In the genomic region with DNA sequence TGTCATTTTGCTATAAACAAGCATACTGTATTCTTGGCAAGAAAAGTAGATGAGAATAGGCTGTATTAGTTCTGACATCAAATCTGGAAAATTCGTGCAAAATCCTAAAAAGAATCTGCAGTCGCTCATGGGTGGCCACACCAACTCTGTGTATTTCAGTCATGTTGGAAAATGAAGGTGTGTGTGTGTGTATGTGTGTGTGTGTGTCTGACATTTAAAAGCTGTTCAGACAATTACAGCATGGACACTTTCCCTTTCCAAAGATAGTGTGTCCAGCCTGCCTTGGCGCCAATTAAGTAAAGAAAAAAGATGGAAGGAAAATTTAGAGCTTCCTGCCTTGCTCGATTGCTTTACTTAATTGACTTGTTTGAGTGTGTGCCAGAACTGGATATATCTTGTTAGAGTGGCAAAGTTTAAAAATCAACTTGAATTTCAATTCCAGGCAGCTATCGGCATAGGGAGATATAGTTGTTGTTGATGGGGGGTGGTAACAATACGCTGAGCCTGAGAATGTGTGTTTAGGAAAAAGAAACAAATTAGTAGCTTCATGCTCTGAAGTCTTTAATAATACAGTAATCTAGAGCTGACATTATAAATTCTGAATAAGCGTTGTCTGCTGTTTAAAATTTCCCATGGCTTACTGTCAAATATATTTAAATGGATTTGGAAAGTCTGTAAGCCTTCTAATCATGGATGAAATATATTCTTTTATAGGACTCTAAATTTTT, we compare ENCODE assay signal across 21 mouse cellular contexts.
A peak's percentile ranks its signal among the peaks of the same experiment; 100 is the strongest.
DNase-seq lines count a peak whose midpoint lies in the region; ATAC-seq and TF ChIP-seq lines count a peak whose summit lies in the region.
"Had no signal": no experiment of that assay in that cellular context is flagged by ENCODE, and none has a peak within 500 bp of the region (broad histone marks: within the 10 kb centered on the region; RNA-seq: fewer than 3 reads in every experiment).

No protein-coding gene starts in this region.

- no peak for TF ChIP-seq EP300 in lung, postnatal 0 days (IDR thresholded peaks at IDR 0.05)

- H3K27me3 ChIP-seq in forebrain, embryonic 14.5 days (replicated peaks; ENCODE audit: control insufficient read depth, insufficient read depth, low read length) = no peaks in the 10 kb centered on the region
- no peaks in the 10 kb centered on the region for H3K27me3 ChIP-seq in forebrain, embryonic 12.5 days
- no peaks in the 10 kb centered on the region for H3K27me3 ChIP-seq in kidney, postnatal 0 days (ENCODE audit: insufficient read depth, low read length)
- no peaks in the 10 kb centered on the region for H3K27me3 ChIP-seq in lung, embryonic 16.5 days (ENCODE audit: control insufficient read depth, insufficient read depth, low read depth, low read length)
- no peaks in the 10 kb centered on the region for H3K27me3 ChIP-seq in lung, postnatal 0 days (replicated peaks; ENCODE audit: insufficient read depth, low read length)
- H3K27me3 ChIP-seq: hindbrain, embryonic 13.5 days had no signal

- no peak overlapping the region for H3K9ac ChIP-seq in forebrain, embryonic 14.5 days (ENCODE audit: low read length)
- H3K9ac ChIP-seq in forebrain, embryonic 12.5 days = no peak overlapping the region
- H3K9ac ChIP-seq in kidney, postnatal 0 days (ENCODE audit: low read depth, low read length) = no peak overlapping the region
- H3K9ac ChIP-seq in lung, embryonic 16.5 days (ENCODE audit: low read length) = no peak overlapping the region
- no peak overlapping the region for H3K9ac ChIP-seq in lung, postnatal 0 days (replicated peaks; ENCODE audit: low read depth)
- H3K9ac ChIP-seq: hindbrain, embryonic 13.5 days had no signal

- H3K4me1 ChIP-seq in forebrain, embryonic 14.5 days (ENCODE audit: control insufficient read depth, insufficient read depth, low read length) = peaks cover 18% of the 10 kb centered on the region
- H3K4me1 ChIP-seq in forebrain, embryonic 12.5 days = peaks cover 19% of the 10 kb centered on the region
- H3K4me1 ChIP-seq in kidney, postnatal 0 days (replicated peaks; ENCODE audit: insufficient read depth, low read length) = no peaks in the 10 kb centered on the region
- peaks cover 3% of the 10 kb centered on the region; the same call in 1 of the 2 replicates for H3K4me1 ChIP-seq in lung, embryonic 16.5 days (replicated peaks; ENCODE audit: control insufficient read depth, insufficient read depth, low read length)
- no peaks in the 10 kb centered on the region for H3K4me1 ChIP-seq in lung, postnatal 0 days (ENCODE audit: insufficient read depth, low read depth, low read length)
- H3K4me1 ChIP-seq: heart, embryonic 10.5 days had no signal

- H3K27ac ChIP-seq in forebrain, embryonic 14.5 days (ENCODE audit: low read depth, low read length) = no peak overlapping the region
- H3K27ac ChIP-seq in forebrain, embryonic 12.5 days = no peak overlapping the region
- no peak overlapping the region for H3K27ac ChIP-seq in kidney, postnatal 0 days
- H3K27ac ChIP-seq in lung, embryonic 16.5 days (ENCODE audit: low read length) = no peak overlapping the region
- H3K27ac ChIP-seq in lung, postnatal 0 days (ENCODE audit: low read length) = no peak overlapping the region
- H3K27ac ChIP-seq: heart, embryonic 10.5 days; hindbrain, embryonic 13.5 days; left cerebral cortex, adult 2 months; limb, embryonic 10.5 days; macrophage; midbrain, embryonic 10.5 days had no signal

- TF ChIP-seq CTCF in kidney, postnatal 0 days (IDR thresholded peaks at IDR 0.05; ENCODE audit: low read depth) = no peak
- TF ChIP-seq CTCF in lung, postnatal 0 days (IDR thresholded peaks at IDR 0.05) = no peak

- no peaks in the 10 kb centered on the region for H3K9me3 ChIP-seq in forebrain, embryonic 14.5 days (replicated peaks; ENCODE audit: control insufficient read depth, low read length)
- H3K9me3 ChIP-seq in forebrain, embryonic 12.5 days = no peaks in the 10 kb centered on the region
- H3K9me3 ChIP-seq in kidney, postnatal 0 days (replicated peaks; ENCODE audit: low read length) = no peaks in the 10 kb centered on the region
- H3K9me3 ChIP-seq in lung, embryonic 16.5 days (ENCODE audit: control insufficient read depth, low read length) = no peaks in the 10 kb centered on the region
- no peaks in the 10 kb centered on the region for H3K9me3 ChIP-seq in lung, postnatal 0 days (ENCODE audit: low read length)
- H3K9me3 ChIP-seq: G1E; heart, embryonic 10.5 days; hindbrain, embryonic 13.5 days; limb, embryonic 10.5 days; midbrain, embryonic 10.5 days had no signal

- DNase-seq in forebrain, embryonic 14.5 days (ENCODE audit: low spot score) = peak; percentile 51
- peak; percentile 72 for DNase-seq in kidney, postnatal 0 days (ENCODE audit: low spot score)
- no peak for DNase-seq in kidney, adult 9 months
- DNase-seq in lung, postnatal 0 days (ENCODE audit: low spot score) = no peak
- DNase-seq in lung, postnatal 36 days = peak; percentile 3
- DNase-seq in layer of hippocampus, adult 11-12 months (ENCODE audit: low spot score) = no peak
- DNase-seq: adrenal gland, postnatal 14 days; cerebellum, adult 11 months; cerebellum, postnatal 10 days; right cerebral cortex, postnatal 25 days; thymus, postnatal 14 days had no signal

- H3K4me2 ChIP-seq in forebrain, embryonic 14.5 days (ENCODE audit: low read length) = no peak overlapping the region
- H3K4me2 ChIP-seq in forebrain, embryonic 12.5 days = no peak overlapping the region
- H3K4me2 ChIP-seq in kidney, postnatal 0 days (ENCODE audit: low read length) = no peak overlapping the region
- no peak overlapping the region for H3K4me2 ChIP-seq in lung, embryonic 16.5 days (ENCODE audit: low read depth, low read length)
- H3K4me2 ChIP-seq in lung, postnatal 0 days (replicated peaks; ENCODE audit: low read depth, low read length) = no peak overlapping the region
- H3K4me2 ChIP-seq: hindbrain, embryonic 13.5 days; liver, embryonic 11.5 days had no signal

- H3K36me3 ChIP-seq in forebrain, embryonic 14.5 days (ENCODE audit: control insufficient read depth, insufficient read depth, low read length) = no peaks in the 10 kb centered on the region
- H3K36me3 ChIP-seq in forebrain, embryonic 12.5 days (replicated peaks) = no peaks in the 10 kb centered on the region
- H3K36me3 ChIP-seq in kidney, postnatal 0 days (ENCODE audit: insufficient read depth, low read length) = no peaks in the 10 kb centered on the region
- no peaks in the 10 kb centered on the region for H3K36me3 ChIP-seq in lung, embryonic 16.5 days (ENCODE audit: control insufficient read depth, insufficient read depth, low read length)
- H3K36me3 ChIP-seq in lung, postnatal 0 days (ENCODE audit: insufficient read depth, low read length) = no peaks in the 10 kb centered on the region
- H3K36me3 ChIP-seq: G1E; heart, embryonic 10.5 days; hindbrain, embryonic 13.5 days; limb, embryonic 10.5 days; midbrain, embryonic 10.5 days had no signal

- 50% methylated on average over 7 of the region's 7 CpGs for WGBS in forebrain, embryonic 14.5 days
- WGBS in forebrain, embryonic 12.5 days = 76% methylated on average over 7 of the region's 7 CpGs
- WGBS in kidney, postnatal 0 days = 47% methylated on average over 7 of the region's 7 CpGs
- WGBS in lung, embryonic 16.5 days = 43% methylated on average over 7 of the region's 7 CpGs
- WGBS in lung, postnatal 0 days = 55% methylated on average over 7 of the region's 7 CpGs

- H3K4me3 ChIP-seq in forebrain, embryonic 14.5 days (ENCODE audit: low read depth, low read length) = no peak overlapping the region
- no peak overlapping the region for H3K4me3 ChIP-seq in forebrain, embryonic 12.5 days (replicated peaks)
- H3K4me3 ChIP-seq in kidney, postnatal 0 days (replicated peaks; ENCODE audit: low read depth, low read length) = no peak overlapping the region
- H3K4me3 ChIP-seq in lung, embryonic 16.5 days (ENCODE audit: low read length) = no peak overlapping the region
- no peak overlapping the region for H3K4me3 ChIP-seq in lung, postnatal 0 days (ENCODE audit: low read depth, low read length)
- H3K4me3 ChIP-seq: heart, embryonic 10.5 days; hindbrain, embryonic 13.5 days; left cerebral cortex, adult 2 months; limb, embryonic 10.5 days; midbrain, embryonic 10.5 days had no signal

- peak; percentile 13; the same call in 1 of the 2 replicates for ATAC-seq in forebrain, embryonic 14.5 days
- no peak for ATAC-seq in forebrain, embryonic 12.5 days (ENCODE audit: low FRiP score)
- ATAC-seq in kidney, postnatal 0 days (replicated peaks; ENCODE audit: low FRiP score, low read depth) = no peak
- ATAC-seq in lung, embryonic 16.5 days (ENCODE audit: low read depth) = peak; percentile 76
- no peak for ATAC-seq in lung, postnatal 0 days

Comparison
In these comparisons a context has a peak if more than half of its experiments do, and no peak if none do; other contexts are left out.
1. ATAC-seq: peak in forebrain, embryonic 14.5 days (single experiment) and lung, embryonic 16.5 days (single experiment); none in forebrain, embryonic 12.5 days (single experiment), kidney, postnatal 0 days (single experiment) and lung, postnatal 0 days (single experiment).
2. DNase-seq: peak in forebrain, embryonic 14.5 days (single experiment), kidney, postnatal 0 days (single experiment) and lung, postnatal 36 days (single experiment); none in kidney, adult 9 months (single experiment), lung, postnatal 0 days (single experiment) and layer of hippocampus, adult 11-12 months (single experiment).